Mouse (Mus musculus) effector memory CD4-positive, alpha-beta T cell, adult 7 months (primary cell): ENCODE measurements around the gene Atp6v0d1. TPM values are rescaled to one million over a fixed set of nuclear protein-coding genes. Genes with fewer than 3 reads are reported as not detected.

Experiments
- polyA plus RNA-seq: library from polyadenylated mRNA; unstranded; fragments of 100-300 nt; shearing (Covaris generic); gene quantifications from one replicate; pipeline ENCODE4 v1.2.1, GENCODE M21; 2017

Gene Atp6v0d1
- polyA plus RNA-seq, result 62.3 TPM

GRCm38 (mm10) chr8:105565952-105566702 is at the start of gene Atp6v0d1:
Gene Atp6v0d1, minus strand, starts transcription at chr8:105566047.

GRCm38 (mm10) chr8:105604804-105605381 is 39.0 kb upstream of the Atp6v0d1 start, which contains the start of gene Ripor1:
Gene Ripor1, plus strand, starts transcription at chr8:105605255.

GRCm38 (mm10) chr8:105518436-105519313 is 47.2 kb downstream of the Atp6v0d1 start, which contains the start of gene Hsd11b2:
Gene Hsd11b2, plus strand, starts transcription at chr8:105518755.

GRCm38 (mm10) chr8:105496439-105497180 is 69.2 kb downstream of the Atp6v0d1 start, which contains the start of gene Zdhhc1:
Gene Zdhhc1, minus strand, starts transcription at chr8:105496902.

Other genes starting within 250 kb of the Atp6v0d1 start
- 0.20 TPM for gene Lrrc29, start 239.8 kb downstream of the Atp6v0d1 start, polyA plus RNA-seq
- 51.8 TPM for gene Tmem208, start 239.7 kb downstream of the Atp6v0d1 start, polyA plus RNA-seq
- 0.50 TPM for gene Fhod1, start 218.1 kb downstream of the Atp6v0d1 start, polyA plus RNA-seq
- 0.10 TPM for gene Slc9a5, start 217.2 kb downstream of the Atp6v0d1 start, polyA plus RNA-seq
- 0.89 TPM for gene Plekhg4, start 192.8 kb downstream of the Atp6v0d1 start, polyA plus RNA-seq
- 0.29 TPM for gene Kctd19, start 152.5 kb downstream of the Atp6v0d1 start, polyA plus RNA-seq
- gene Lrrc36, start 152.5 kb downstream of the Atp6v0d1 start, polyA plus RNA-seq, result not detected
- 0.99 TPM for gene Tppp3, start 94.5 kb downstream of the Atp6v0d1 start, polyA plus RNA-seq
- gene Zdhhc1, start 69.1 kb downstream of the Atp6v0d1 start, polyA plus RNA-seq, result 5.9 TPM
- 0.96 TPM for gene Hsd11b2, start 47.3 kb downstream of the Atp6v0d1 start, polyA plus RNA-seq
- gene Ripor1, start 39.2 kb upstream of the Atp6v0d1 start, polyA plus RNA-seq, result 11.9 TPM
- gene Ctcf, start 70.5 kb upstream of the Atp6v0d1 start, polyA plus RNA-seq, result 168 TPM
- not detected for gene Agrp, start 71.3 kb upstream of the Atp6v0d1 start, polyA plus RNA-seq
- gene Carmil2, start 120.2 kb upstream of the Atp6v0d1 start, polyA plus RNA-seq, result 88.0 TPM
- gene Acd, start 135.1 kb upstream of the Atp6v0d1 start, polyA plus RNA-seq, result 65.3 TPM
- gene Pard6a, start 135.1 kb upstream of the Atp6v0d1 start, polyA plus RNA-seq, result 19.9 TPM
- not detected for gene 4933405L10Rik, start 141.6 kb upstream of the Atp6v0d1 start, polyA plus RNA-seq
- gene Enkd1, start 142.2 kb upstream of the Atp6v0d1 start, polyA plus RNA-seq, result 4.5 TPM
- gene Gfod2, start 192.6 kb upstream of the Atp6v0d1 start, polyA plus RNA-seq, result 7.1 TPM